Mouse (Mus musculus) layer of hippocampus, adult 18-20 months (tissue): ENCODE results near the gene Hormad1. TPM values are rescaled to one million over a fixed set of nuclear protein-coding genes. Genes with fewer than 3 reads are reported as not detected.
"Not testable (repeated sequence)": the region's sequence is repeated elsewhere in the genome, so short reads cannot be mapped to it uniquely, and the experiment has no call there.

ENCODE experiments used
- DNase-seq, 2 experiments: peaks; one replicate each; pipeline ENCODE4 v3.0.0; 2022; ENCODE audit warnings: low spot score in 2 of 2
- long read RNA-seq: library from polyadenylated mRNA; stranded (forward); transcript quantifications from one replicate; pipeline ENCODE4 v2.0.0, GENCODE M21; 2021
- total RNA-seq, 2 experiments: library from RNA; stranded (reverse); gene quantifications; 2 replicates each; pipeline ENCODE4 v1.2.3; 2021

Gene Hormad1
- not detected for total RNA-seq
- long read RNA-seq, partial matches to known transcripts = 0 of 1 reads
- long read RNA-seq, other reads (novel, unspliced or antisense) = 1 of 1 reads

- no peak for DNase-seq
Measured at GRCm38 (mm10) chr3:95559437-95559836, at the start of gene Hormad1. Hormad1 (plus strand) TSS chr3:95559677.

- DNase-seq = no peak
Measured at GRCm38 (mm10) chr3:95511611-95512180, 47.8 kb upstream of the Hormad1 start.

GRCm38 (mm10) chr3:95516614-95517041 is 42.8 kb upstream of the Hormad1 start:
- DNase-seq = no peak

- peak; percentile 67 to 90 for DNase-seq
Measured at GRCm38 (mm10) chr3:95517493-95517898, 42.0 kb upstream of the Hormad1 start.

- peak in 1 of 2 experiments; percentile 26 for DNase-seq
Measured at GRCm38 (mm10) chr3:95518891-95519290, 40.6 kb upstream of the Hormad1 start.

GRCm38 (mm10) chr3:95519315-95519714 is 40.2 kb upstream of the Hormad1 start:
- DNase-seq = no peak

- DNase-seq = no peak
Measured at GRCm38 (mm10) chr3:95520100-95520499, 39.4 kb upstream of the Hormad1 start.

- DNase-seq = no peak
Measured at GRCm38 (mm10) chr3:95521168-95521567, 38.3 kb upstream of the Hormad1 start.

GRCm38 (mm10) chr3:95523662-95524061 is 35.8 kb upstream of the Hormad1 start:
- no peak for DNase-seq

GRCm38 (mm10) chr3:95524673-95525072 is 34.8 kb upstream of the Hormad1 start:
- DNase-seq = no peak

GRCm38 (mm10) chr3:95526111-95526510 is 33.4 kb upstream of the Hormad1 start:
- no peak for DNase-seq

GRCm38 (mm10) chr3:95526622-95527211 is 32.8 kb upstream of the Hormad1 start, which contains the start of gene Ctss:
Ctss (plus strand) TSS chr3:95526786.
- no peak for DNase-seq

GRCm38 (mm10) chr3:95529814-95530213 is 29.7 kb upstream of the Hormad1 start:
- no peak for DNase-seq

- DNase-seq = no peak
Measured at GRCm38 (mm10) chr3:95531025-95531424, 28.5 kb upstream of the Hormad1 start.

GRCm38 (mm10) chr3:95533364-95533763 is 26.1 kb upstream of the Hormad1 start:
- DNase-seq = no peak

- DNase-seq = no peak
Measured at GRCm38 (mm10) chr3:95534927-95535326, 24.6 kb upstream of the Hormad1 start.

GRCm38 (mm10) chr3:95538936-95539335 is 20.5 kb upstream of the Hormad1 start:
- DNase-seq = no peak

- no peak for DNase-seq
Measured at GRCm38 (mm10) chr3:95539837-95540236, 19.6 kb upstream of the Hormad1 start.

- DNase-seq = not testable (repeated sequence)
Measured at GRCm38 (mm10) chr3:95541186-95541585, 18.3 kb upstream of the Hormad1 start.

GRCm38 (mm10) chr3:95542171-95542570 is 17.3 kb upstream of the Hormad1 start:
- no peak for DNase-seq

GRCm38 (mm10) chr3:95542981-95543380 is 16.5 kb upstream of the Hormad1 start:
- DNase-seq = no peak

GRCm38 (mm10) chr3:95550176-95550575 is 9.3 kb upstream of the Hormad1 start:
- DNase-seq = no peak

- DNase-seq = no peak
Measured at GRCm38 (mm10) chr3:95553986-95554385, 5.5 kb upstream of the Hormad1 start.
